Mouse (Mus musculus): ENCODE data around the gene Pde1a.

Pde1a gene

DNA sequence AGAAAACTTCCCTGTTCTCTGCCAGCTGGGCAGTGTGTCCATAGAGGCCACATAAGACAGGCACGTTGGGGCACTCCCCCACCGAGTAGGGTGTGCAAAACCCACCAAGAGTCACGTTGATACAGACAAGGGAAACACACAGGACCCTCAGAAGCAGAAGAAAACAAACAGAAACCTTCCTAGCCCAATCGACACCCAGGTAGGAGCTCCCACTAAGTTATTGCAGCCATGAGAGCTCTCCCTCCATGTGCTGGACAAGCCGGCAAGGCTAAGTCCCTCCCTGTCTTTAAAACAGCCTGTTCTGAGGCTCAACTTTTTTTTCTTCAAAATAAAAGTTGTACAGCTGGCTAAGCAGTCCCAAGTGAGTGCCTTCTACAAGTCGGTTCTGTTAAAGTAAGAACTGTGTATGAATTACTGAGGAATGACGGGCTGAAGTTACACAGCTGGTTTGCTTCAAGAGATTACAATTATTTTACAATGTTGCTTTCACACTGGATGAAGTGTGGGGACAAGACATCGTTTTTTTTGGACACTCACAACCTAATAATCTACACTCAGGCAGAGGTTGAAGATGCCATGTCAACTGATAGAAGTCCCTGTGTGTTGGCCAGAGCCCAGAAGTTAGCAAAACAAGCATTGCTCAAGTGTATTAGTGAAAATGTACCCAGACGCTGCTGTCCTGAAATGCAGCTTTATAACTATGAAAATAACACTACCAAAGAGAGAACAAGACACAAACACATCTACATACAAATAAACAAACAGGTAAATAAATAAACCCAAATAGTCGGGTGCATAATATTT is 90.4 kb downstream of the Pde1a start:
- DNase-seq = peak in 1 of 2 experiments; percentile 20

DNA sequence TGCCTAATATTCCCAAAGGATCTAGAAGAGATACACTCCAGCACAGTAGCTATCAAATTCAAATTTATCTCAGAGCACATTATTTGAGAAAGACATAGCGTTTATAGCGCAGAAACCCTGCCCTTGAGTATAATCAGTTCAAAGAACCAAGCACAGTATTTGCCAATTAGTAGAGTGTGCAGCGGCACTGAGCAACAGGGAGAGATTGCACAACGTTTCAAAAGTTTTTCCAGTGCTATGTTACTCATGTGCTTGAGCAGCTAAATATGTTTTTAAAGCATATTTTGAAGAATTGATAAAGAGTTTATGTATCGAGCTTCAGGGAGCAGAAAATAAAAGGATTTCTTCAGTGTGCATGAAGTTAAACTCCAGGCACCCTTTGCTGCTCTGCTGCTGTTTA is 91.3 kb downstream of the Pde1a start:
- no peak for DNase-seq

DNA sequence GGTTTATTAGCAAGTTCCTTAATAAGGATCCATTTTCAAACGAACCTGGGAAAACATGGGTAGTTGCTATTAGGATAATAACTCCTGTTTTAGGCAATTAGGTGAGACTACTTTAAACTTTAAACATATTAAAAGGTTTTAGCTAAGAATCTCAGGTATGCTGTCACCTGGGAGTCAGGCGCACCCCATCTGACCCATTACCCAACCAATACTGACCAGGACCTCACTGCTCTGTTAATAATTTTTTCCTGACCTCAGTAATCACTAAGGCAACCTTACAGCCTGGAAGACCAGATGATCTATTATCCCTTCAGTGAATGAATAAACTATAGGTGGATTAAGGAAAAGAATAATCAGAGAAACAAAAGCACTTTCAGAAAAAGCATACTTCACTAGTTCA is 100.2 kb downstream of the Pde1a start:
- DNase-seq = no peak

DNA sequence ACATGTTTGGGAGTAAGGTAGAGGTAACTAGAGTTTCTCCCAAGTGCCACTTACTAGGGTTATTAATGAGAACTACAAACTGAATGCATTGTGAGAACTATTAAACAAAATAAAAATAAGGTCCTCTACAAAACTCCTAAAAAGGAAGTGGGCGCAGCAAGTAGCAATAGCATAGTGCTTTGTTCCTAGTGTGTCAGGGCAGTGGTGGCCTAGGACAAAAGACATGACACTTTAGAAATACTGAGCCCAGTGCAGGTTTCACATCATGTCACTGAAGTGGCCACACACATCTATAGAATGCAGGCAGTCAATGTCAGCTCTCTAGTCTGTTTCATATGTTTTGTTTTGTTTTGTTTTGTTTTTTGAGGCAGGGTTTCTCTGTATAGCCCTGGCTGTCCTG is 103.2 kb downstream of the Pde1a start:
- no peak for DNase-seq

DNA sequence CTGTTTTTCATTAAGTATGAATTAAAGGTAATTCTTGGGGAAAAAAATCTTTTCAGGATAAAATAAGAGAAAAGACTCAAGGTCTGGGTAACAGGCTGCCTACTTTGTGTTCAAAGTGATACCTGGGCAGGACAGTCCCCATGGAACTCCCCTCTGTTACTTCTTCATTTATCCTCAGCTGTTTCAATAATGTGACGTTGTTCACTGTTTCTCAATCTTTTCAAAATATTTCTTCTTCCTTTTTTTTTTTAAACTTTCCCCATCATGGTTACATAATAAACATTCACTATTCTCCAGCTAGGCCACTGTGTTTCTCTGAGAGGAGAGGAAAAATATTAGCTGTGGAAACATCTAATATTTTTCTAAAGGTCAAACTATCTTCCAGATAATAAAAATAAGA is 103.7 kb downstream of the Pde1a start:
- DNase-seq = no peak

DNA sequence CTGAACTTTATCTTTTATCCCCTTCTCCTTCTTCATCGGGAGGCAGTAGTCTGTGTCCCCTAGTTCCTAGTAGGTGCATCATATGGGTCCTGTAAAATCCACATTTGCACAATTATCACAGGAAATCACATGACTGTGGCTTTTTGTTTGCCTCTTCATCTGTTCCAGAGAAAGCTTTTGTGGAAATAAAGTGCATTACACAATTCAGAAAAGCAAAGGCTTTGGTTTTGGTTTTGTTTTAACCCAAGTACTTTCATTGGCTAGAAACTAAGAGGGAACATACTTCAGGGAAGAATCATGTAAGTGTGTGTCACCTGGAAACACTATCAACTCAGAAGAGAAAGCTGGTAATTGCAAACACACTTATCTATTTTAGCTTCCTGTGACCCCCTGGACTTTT is 104.2 kb downstream of the Pde1a start:
- DNase-seq = no peak

DNA sequence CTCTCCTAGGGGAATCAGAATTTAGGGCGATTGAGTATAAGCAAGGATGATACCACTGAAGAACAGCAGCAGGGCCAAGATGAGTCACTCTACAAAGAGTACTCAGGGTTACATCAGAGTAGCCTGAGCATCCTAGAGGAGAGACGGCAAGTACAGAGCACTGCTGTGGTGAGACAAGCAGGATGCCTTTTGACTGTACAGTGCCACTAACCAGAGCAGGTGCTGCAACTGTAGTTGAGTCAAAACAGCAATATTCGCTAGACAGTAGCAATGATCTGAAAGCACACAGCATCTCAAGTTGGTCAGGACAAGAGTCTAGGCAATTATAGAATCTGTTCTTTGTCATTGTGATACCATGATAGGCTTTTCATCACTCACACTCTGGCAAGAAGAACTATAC is 115.1 kb downstream of the Pde1a start:
- DNase-seq = no peak

DNA sequence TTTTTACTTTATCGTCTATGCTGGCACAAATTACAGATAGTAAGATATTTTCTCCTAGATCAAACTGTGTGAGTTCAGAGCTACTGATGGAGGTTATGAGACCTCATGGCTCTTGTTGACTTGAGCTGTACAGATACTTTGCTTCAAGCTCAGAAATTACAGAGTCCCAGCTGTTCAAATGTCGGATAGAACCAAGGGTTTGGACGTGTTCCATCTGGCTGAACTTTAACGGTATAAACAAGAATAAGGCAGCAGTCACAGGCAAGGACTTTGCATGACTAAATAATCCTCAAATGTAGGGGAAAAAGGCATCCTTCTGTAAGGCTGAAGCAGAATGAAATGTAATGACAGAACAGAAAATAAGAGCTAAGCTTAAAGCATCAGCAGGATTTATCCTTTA is 116.2 kb downstream of the Pde1a start:
- DNase-seq = peak in 1 of 2 experiments; percentile 9

DNA sequence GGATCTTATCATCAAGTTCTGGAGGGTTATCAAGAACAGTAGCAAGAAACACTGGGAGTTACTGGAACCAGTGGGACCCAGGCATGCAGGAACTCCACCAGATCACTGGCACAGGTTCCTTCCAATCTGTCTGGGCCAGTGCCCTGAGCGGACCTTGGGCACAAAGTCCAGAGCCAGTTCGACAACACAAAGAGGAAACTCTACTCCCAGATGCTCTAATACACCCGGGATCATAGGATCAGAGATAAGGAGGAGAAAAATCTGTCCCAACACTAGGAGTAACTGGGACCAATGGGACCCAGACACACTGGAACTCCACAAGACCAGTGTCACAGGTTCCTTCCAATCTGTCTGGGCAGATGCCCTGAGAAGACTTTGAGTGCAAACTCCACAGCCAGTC is 130.1 kb downstream of the Pde1a start:
- DNase-seq = no peak

DNA sequence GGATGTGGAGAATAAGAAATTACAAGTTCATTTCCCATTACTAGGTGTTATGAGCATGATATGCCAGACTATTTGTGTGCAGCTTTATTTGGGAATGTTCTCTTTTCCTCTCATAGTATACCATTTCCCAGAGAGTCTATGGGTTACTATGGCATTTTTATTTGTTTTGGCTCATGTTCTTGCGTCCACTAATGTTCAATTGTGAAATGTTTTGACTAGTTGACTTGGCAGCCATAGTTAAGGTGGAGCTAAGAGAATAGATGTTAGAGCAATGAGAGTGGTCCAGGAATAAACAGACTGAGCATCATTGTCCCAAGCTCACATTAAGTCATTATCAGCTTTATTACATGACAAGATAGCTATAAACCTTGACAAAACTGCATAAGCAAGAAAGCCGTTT is 130.8 kb downstream of the Pde1a start:
- DNase-seq = no peak

DNA sequence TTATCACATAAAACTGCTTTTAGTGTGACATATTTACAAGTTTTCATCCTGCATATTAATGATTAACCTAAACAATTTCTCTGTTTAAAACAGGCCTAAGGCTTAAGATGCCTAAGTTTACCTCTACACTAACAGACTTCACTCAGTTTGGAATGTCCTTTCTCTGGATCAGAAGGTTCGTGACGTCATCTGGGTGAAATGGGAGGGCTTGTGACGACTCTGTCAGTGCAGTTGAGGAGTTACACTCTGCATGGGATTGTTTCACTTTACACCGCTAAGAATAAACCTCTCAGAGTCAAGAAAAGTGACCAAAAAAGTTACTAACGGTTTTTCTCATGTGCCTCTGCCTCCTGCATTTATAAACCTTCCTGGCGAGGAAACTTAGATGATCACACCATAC is 137.6 kb downstream of the Pde1a start:
- no peak for DNase-seq

DNA sequence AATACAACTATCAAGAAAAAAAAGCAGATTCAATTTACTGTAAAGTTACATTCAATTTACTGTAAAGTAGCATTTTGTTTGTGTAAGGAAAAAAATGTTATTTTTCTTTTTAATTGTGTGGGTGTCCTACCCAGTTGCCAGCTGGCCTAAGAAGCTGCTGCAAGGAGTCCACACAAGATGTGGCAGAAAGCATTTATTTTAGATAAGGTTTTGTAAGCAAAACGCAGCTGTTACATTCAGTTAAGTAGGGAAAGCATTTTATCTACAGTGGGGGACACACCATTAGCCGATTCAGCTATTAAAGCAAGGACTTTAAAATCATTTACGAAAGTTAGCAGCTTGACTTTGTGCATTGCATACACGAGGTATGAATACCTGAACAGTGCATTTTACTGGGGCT is 145.5 kb downstream of the Pde1a start:
- no peak for DNase-seq

DNA sequence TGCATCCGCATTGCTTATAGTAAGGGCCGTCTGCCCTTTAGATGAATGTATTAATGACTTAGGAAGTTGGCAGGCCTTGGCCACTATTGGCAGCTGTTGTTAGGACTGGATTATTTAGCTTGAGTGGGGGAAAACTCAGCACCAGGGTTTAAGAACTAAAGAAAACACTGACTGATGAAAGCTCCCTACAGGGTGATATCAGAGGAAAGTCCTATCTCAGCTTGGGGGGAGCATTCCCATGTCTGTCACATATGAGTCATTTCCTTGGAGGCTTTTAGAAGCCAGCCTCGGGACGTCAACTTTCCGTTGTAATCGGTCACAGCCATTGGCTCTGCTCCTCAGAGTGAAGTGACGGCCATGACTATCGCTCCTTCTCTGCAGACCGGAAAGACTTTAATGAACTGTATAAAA is 146.0 kb downstream of the Pde1a start:
- peak; percentile 7 to 14 for DNase-seq

DNA sequence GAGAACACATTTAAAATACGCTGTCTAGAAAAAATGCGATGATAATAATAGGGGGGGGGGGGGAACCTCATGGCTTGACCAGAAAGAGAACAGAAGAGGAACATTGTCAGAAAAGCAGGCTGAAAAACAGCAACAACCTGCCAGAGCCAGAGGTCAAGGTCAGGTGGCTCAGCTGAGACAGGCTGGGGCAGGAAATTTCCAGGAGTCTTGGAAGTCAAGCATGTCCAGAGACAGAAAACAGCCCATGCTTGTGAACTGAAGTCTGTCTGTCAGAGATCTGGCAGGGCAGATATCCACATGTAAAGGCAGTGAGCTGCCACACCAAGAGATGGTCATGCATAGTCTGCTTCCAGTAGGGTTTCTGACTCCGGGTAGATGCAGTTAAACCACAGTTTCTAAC is 147.5 kb downstream of the Pde1a start:
- no peak for DNase-seq

DNA sequence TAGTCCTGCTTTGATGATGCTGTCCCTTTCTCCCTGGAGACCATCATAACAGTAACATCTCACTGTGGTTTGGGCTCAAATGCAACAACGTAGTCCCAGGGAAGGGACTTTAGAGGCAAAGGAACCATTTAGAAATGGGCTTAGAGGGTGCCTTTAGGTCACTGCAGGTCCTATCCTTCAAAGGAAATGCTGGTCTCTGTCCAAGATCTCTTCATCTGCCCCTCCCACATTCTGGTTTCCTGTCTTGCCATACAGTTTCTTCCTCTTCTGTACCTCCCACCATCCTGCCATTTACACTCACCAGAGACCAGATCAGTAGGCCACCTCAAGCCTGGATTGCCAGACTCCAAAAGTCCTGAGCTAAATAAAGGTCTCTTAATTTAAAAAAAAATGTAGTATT is 150.3 kb downstream of the Pde1a start:
- DNase-seq = no peak

DNA sequence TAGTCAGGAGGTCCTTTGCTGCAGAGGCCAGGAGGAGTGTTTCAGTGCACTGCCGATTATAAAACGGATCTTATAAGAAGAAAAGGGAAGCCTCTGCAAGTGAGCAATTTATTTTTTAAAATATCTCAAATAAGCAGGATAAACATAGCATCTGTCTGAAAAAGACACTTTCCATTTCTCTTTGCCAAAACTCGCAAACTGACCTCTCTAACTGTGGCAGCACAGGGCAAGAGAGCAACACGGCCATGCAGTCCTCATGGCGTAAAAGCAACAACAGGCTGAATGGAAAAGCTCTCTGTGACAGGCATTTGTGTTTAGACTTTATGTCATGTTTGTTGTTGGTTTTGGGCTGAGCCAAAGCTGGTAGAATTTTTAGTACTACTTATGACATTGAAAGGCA is 152.0 kb downstream of the Pde1a start:
- no peak for DNase-seq

DNA sequence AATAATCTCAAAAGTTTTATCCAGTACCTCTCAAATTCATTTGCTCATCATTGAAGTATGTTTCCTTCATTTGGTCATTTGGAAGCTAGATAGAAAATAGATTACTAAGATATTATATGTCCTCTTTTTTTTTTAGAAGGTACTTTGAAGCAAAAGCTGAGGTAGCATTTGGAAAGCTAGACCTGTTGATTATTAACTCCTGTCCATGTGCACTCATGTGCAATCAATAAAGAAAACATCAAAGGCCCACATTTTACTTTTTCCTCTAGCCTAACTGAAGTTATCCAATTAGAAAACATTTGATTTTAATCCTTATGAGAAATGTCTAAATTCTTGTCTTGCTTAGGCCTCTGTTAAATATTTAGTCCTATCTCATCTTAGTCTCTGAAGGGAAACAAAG is 153.3 kb downstream of the Pde1a start:
- no peak for DNase-seq

DNA sequence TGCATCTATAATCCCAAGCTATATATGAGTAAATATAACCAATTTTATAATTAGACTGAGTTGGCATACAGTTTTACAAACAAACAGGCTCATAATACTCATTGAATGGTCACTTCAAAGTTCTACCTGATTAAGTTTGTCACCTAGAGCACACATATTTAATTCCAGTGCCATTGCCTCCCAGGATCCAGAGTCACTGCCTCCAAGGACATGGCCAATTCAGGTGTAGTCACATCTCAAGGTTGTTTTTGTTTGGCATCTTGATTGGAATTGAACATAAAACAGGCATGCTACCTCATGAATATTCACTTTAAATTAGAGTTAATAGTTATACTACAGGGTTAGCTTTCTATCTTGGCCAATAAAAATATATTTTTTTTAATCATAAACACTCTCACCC is 157.0 kb downstream of the Pde1a start:
- DNase-seq = no peak

DNA sequence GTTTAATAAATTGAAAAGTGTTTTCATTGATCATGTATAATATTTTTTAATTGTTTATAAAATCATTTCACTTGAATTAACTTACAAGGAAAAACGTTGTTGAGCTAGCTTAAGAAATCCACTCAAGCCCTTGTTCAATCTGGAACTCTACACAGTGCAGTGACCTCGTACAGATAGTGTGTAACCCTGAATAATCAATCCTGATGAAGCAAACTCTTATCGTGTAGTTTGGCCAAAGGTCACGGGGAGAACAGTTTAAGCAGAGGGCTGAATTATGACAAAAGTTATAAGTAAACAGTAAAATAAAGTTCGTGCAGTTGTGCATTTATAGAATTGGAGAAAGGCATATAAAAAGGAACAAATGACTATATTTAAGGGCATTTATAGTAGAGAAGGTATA is 159.7 kb downstream of the Pde1a start:
- no peak for DNase-seq

DNA sequence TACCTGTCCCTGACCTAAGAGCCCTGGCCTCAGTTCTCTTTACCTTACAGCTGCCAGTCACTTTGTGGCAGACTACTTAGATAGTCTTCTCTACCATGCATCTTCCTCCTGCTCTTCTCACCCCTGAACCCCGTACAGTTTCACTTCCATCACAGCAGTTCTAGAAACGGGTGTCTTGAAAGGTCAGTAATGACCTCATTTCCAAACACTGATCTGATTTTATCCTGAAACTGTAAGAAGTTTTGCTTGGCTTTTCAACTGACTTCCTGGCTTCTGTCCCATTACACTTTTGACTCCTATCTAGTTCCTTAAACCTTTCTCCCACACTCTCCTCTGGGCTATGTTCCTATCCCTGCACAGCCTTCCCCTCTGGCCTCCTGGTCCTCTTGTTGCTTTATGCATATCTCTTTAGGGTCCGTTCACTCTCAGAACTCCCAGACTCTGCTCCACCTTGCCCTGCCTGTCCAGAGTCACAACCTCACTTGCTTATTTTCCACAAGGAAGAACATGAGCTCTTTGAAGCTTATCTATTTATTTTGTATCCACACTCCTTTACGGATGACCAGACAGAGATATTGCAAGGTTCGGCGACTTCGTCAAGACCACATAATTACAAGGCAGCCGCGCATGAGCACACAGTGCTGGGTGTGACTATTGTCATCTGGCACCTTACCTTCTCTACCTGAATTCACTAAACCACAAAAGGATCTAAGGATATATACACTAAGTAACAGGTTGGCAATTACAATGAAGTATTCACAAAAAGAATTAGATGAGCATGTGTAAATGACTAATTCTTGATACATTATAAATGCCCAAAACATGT is 162.4 kb downstream of the Pde1a start:
- no peak for DNase-seq

DNA sequence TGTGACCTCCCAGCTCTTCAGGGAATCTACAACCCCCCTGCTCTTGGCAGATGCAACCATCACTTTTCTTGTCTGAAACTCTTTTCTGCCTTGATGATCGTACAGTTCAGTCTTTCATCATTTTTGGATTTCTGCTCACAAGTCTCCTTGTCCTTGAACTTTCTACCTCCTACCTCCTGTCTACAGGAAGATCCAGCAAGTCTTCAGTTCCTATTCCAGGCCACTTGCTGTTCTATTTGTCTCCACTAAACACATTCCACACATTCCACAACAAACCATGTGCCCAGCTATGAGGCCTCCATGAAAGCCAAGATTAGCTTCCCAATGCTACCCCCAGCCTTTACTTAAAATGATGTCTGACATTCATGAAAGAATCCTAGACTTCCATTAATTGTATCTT is 163.2 kb downstream of the Pde1a start:
- no peak for DNase-seq

DNA sequence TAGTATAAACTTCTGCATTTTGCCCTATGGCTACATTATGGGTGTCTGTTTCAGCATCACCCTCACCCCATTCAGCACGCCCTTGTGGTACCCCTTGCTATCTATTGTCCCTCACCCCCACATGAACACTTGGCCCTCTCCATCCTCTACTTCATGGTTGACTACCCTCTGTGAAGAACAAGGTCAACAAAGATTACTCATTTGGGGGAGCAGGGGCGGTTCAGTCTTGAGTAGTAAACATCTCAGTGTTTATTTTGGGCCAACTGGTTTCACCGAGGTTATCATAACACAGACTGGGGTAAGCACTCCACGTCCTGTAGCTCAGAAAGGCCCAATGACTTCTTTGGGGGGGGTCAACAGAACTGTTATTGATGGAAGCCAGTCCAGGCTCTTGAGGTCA is 164.3 kb downstream of the Pde1a start:
- no peak for DNase-seq

DNA sequence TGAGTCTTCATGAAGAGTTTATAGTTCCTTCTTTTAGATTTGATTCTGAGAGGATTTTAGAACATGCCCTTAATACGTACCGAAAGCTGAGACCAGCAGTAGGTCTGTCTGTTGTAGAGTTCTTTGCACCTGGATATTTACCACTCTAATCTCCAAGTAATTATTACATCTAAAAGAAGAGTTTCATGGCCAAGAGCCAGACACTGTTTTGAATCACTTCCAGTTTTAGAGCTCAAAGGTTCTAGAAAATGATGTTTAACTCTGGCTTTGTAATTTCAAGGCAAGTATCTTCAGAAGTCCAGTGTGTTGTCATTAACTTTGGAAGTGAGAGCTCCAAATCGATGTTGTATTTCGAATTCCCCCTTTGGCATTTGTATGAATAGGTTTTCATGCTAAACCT is 167.8 kb downstream of the Pde1a start:
- no peak for DNase-seq

DNA sequence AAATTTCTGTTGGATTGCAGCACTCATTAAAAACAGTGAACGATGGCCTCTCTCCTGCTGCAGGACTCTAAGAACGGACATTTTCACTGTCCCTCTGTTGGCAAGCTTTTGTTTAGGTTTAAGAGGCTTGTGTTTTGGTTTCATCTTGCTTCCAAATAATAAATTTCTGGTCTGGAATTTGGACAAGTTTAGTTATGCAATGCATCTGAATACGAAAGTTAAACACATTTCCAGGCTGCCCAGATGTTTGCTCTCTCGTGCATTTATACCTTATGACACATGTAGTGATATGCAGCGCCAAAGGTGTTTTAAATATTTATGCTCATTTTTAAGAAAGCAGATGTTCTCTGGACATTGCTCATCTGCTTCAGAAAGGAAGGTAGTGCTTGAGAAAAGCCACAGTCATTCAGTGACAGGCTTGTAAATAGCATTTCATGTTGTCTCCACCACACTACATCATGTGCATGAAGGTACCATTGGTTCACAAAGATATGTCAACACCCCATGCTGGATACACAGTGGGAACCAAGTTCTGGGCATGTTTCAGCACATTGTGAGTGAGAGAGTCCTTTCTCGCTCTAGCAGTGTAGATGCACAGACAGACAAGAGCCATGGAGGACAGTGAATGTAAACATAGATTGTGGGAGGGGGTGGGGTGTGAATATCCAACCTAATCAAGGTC is 171.5 kb downstream of the Pde1a start:
- peak in 1 of 2 experiments; percentile 2 for DNase-seq
